Mouse (Mus musculus) small intestine, adult 2 months (tissue): ENCODE data around the gene Zfp462.

ENCODE experiments used
- CTCF ChIP-seq: fragments of 200-500 bp; IDR thresholded peaks from 2 replicates; pipeline ENCODE4 v1.5.1; 2012; ENCODE audit warnings: low read depth, mild to moderate bottlenecking, control low read depth, inconsistent platforms, low read length, moderate library complexity, mixed read lengths; ENCODE audit not compliant: insufficient replicate concordance, insufficient read length; ENCODE audit errors: extremely low read depth
- POLR2A ChIP-seq: fragments of 200-500 bp; IDR thresholded peaks from 2 replicates; pipeline ENCODE4 v1.6.1; 2012; ENCODE audit warnings: low read depth, mild to moderate bottlenecking, control low read depth, inconsistent platforms, low read length, moderate library complexity

DNA sequence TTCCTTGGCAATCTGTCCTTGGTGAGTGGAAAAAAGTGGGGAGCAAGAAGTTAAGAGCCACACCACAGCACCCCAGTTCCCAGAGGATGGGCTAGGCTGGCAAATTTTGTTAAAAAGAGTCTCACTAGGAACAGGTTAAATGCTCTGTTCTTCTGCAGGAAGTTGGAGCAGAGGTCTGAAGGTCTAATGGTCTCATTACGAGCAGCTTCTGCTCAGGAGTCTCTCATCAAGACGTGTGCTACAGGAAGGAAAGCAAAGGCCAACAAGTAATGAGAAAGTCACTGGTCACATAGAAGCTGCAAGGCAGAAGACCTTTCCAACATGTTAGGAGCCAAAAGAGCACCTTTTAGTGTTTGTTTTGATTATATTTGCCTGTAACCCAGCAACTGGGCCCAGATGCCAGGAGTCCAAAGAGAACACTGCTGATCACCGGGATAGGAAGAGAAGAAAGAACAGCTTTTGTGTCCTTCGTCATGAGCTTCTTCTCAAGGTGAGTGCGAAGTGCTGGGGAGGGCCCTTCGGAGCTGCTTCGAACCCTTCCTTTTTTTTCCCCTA, 39.4 kb upstream of the Zfp462 start:
- TF ChIP-seq CTCF (no peak), POLR2A (no peak)
